Mouse (Mus musculus): ENCODE results near the gene Ube2v1.

DNA sequence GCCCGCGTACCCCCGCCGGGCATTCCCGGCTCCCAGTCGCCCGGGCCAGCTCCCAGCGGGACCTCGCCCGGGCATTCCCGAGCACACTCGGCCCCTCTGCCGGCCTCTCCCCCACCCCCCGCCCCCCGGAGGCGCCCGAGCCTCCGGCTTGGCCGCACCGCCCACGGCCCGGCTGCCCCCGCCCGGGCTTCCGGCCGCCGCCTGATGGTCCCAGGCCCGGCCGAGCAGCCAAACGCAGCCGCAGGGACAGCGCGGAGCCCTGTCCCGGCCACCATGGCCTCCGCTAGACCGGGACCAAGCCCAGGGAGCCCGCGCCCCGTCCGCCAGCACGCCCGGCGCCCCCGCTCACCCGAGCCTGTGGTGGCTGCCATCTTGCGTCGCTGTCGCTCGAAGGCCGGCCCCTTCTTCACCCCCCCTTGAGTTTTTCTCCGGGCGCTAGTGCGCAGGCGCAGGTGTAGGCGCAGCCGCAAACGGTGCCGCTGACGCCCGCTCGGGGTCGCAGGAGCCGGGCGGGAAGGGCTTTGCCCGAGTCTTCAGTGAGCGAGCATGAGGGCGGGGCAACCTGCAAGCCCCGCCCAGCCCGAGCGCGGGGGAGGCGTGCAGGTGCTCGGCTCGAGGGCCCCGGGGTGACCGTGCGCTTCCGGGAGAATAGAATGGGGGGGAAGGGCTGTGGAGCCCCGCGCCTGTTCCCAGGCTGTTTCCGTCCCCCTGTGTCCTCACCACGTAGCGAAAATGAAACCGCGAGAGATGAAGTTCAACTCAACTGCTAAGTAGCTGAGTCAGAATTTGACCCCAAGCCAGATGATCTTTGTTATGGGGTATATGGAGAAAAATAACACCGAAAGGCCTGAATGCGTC is at the start of gene Ube2v1:
- TF ChIP-seq CTCF (IDR thresholded peaks at IDR 0.05; ENCODE audit: low read depth) (no peak), EP300 (IDR thresholded peaks at IDR 0.05; ENCODE audit: low read depth) (peak; percentile 83; the same call in 1 of the 2 replicates)
